Mouse (Mus musculus): ENCODE data around the gene Gpr149. TPM values are rescaled to one million over a fixed set of nuclear protein-coding genes. Genes with fewer than 3 reads are reported as not detected.
A peak's percentile ranks its signal among the peaks of the same experiment; 100 is the strongest.

The Gpr149 gene
- total RNA-seq (2021) = not detected
- long read RNA-seq, experiment 1 = 0 reads
- long read RNA-seq, experiment 2 = 0 reads

GRCm38 (mm10) chr3:62604973-62605372 is at the start of gene Gpr149:
Gene Gpr149 (minus strand): TSS chr3:62605140.
- DNase-seq (ENCODE audit: low spot score in 2 of 2) = no peak

GRCm38 (mm10) chr3:62650551-62650950 is 45.6 kb upstream of the Gpr149 start:
- DNase-seq (ENCODE audit: low spot score in 2 of 2) = no peak

DNA sequence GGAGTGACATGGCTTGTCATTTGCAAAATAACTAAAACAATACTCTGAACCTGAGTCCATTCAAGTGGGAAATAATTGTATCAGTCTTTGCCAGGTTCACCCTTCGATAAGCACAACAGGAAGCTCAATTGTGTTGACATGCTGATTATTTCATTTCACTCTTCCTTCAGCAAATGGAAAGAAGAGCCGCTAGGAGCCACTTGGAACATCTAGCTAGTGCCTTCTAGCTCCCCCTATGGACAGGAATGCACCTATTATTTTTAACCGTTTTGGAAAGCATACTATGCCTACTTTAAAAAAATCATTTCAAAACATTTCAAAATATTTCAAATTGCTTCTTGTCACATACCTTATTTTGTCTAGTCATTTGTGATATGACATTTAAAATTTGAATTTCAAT is 5.9 kb upstream of the Gpr149 start:
- no peak for DNase-seq (ENCODE audit: low spot score in 2 of 2)

DNA sequence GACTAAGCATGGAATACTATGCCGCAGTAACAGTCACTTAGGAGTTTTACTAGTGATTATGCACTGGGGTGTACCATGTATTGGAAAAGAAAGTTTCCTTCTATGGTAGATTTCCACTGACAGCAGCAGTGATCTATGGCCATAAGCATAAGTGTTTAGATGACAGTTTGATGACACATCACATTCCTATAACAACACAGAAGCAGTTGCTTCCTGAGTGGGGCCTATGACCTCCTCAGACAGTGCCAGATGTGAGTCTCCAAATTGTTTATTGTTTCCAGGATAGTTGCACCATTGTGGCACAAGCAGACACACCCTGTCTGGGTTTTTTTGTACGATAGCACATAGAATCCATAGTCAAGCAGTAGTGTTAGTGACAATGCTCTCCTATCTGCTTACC is 991 bp upstream of the Gpr149 start:
- DNase-seq (ENCODE audit: low spot score in 2 of 2) = no peak

GRCm38 (mm10) chr3:62604047-62604391 is 921 bp downstream of the Gpr149 start:
- DNase-seq (ENCODE audit: low spot score in 2 of 2) = no peak

GRCm38 (mm10) chr3:62603231-62604046 is 1.5 kb downstream of the Gpr149 start:
- no peak for DNase-seq (ENCODE audit: low spot score in 2 of 2)

GRCm38 (mm10) chr3:62602466-62602865 is 2.5 kb downstream of the Gpr149 start:
- DNase-seq (ENCODE audit: low spot score in 2 of 2) = no peak

DNA sequence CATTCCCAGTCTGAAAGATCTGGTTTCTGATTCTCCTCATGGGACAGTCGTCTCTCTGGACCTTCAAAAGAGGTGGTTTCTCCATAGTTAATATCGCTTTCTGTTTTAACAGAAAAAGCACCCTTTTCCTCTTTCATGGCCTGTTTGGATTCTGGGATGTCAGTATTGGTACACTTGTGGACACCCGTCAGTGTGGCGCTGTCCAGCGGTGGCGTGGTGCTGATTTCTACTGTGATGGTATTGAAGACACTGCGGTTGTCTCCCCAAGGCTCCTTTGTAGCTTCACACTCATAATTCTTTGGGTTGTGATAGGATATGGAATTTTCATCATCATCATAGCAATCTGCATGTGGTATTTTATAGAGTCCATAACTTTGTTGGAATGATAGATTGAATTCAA is 10.1 kb downstream of the Gpr149 start:
- DNase-seq (ENCODE audit: low spot score in 2 of 2) = no peak

- DNase-seq (ENCODE audit: low spot score in 2 of 2) = no peak
Measured at GRCm38 (mm10) chr3:62585072-62585471, 19.9 kb downstream of the Gpr149 start.

DNA sequence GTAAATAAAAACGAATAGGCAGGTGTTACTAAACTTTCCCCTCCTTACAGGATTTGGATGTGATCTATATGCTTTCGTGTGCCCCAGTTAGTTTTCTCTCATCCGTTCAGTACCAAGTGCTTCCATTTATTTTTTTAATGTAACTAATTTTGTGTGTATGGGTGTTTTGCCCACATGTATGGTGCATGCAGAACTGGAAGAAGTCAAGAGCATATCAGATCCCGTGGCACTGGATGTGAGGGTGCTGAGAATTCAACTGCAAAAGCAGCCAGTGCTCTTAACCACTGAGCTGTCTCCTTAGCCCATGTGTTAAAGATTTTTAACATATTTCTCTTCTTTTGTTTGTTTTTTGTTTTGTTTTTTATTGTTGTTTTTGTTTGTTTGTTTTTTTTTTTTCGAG is 77.3 kb downstream of the Gpr149 start:
- DNase-seq (ENCODE audit: low spot score in 2 of 2) = no peak

- DNase-seq (ENCODE audit: low spot score in 2 of 2) = no peak
Measured at GRCm38 (mm10) chr3:62527160-62527559, 77.8 kb downstream of the Gpr149 start.

- no peak for DNase-seq (ENCODE audit: low spot score in 2 of 2)
Measured at GRCm38 (mm10) chr3:62507206-62507647, 97.7 kb downstream of the Gpr149 start.

DNA sequence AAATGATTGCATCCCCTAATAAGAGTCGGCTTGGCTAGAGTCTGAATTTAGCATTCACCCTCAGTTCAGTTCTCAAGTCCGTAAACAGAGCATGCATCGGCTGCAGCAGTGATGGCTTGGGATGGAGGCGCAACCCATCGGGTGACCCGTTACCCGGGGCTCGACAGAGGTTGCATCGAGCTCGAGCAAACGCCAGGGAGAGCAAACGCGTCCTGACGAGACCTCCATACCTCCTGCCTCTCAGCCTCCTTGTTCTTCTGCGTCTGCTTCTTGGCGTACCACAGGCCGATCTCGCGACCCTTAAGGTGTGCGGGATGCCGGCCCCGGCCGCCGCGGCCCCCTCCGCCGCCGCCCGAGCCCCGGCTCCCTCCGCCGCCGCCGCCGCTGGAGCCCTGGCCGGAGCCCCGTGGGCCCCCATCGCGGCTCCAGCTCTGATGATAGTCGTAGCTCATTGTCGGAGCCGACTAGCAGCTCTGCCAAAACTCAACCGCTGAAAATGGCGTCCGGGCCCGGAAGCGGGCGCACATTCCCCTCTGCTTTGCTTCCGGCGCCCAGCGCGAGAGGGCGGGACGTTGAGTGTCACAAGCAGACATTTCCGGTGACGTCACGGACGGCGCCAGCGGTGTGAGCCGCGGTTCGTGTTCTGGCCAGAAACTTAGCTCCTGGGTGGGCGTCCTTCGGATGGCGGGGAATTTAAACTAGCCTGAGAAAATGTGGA is 98.3 kb downstream of the Gpr149 start, which contains the start of gene Dhx36:
TSS of gene Dhx36 (minus strand) at position 517 of the 718 bp plus-strand sequence.
- peak; percentile 97 to 98 for DNase-seq (ENCODE audit: low spot score in 2 of 2)

DNA sequence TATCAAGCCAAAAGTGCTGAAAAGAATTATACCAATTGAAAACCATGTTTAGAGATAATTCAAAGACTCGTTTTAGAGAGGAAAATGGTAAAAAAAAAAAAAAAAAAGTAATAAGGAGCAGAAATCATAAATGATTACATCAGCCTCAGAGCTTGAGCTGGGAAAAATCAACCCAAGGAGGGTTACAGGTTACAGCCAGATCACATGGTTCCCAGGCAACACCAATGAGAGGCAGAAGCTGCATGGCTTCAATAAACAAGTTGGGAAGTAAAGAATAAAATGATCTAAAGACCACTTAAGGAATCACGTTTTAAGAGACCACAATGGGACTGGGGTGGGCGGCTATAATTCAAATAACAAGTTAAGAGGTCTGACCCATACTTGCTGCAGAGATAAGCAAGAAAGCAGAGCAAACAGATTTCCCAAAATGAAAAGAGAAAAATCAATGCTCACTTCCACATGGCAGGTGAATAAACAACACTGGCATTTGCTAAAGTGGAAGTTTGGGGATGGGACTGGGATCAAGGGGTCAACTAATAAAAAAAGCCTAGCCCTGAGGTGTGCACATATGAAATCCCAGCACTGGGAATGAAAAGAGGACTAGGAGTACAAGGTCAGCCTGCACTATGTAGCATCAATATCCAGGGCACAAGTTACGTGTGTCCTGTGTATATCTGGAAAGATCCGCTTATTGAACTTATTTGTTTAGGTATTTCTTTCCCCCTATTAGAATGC is 99.6 kb downstream of the Gpr149 start:
- DNase-seq (ENCODE audit: low spot score in 2 of 2) = no peak

GRCm38 (mm10) chr3:62499327-62499726 is 105.6 kb downstream of the Gpr149 start:
- no peak for DNase-seq (ENCODE audit: low spot score in 2 of 2)

DNA sequence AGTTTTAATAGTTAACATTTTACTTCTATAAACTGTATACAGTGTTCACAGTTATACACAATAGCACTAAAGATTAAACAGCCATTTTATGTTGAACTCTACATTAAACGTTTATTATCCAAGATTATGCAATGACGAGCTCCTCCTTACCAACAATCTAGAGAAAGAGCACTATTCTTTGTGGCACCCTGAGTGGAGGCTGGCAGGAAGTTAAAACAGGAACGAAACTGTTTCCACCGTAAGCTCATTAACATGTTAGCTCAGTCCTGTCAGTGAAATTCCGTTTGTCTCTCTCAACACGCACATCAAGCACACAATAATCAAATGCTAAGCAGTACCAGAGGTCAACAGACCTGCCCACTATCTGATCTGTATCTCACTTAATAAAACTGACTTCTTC is 112.4 kb downstream of the Gpr149 start:
- DNase-seq (ENCODE audit: low spot score in 2 of 2) = no peak

DNA sequence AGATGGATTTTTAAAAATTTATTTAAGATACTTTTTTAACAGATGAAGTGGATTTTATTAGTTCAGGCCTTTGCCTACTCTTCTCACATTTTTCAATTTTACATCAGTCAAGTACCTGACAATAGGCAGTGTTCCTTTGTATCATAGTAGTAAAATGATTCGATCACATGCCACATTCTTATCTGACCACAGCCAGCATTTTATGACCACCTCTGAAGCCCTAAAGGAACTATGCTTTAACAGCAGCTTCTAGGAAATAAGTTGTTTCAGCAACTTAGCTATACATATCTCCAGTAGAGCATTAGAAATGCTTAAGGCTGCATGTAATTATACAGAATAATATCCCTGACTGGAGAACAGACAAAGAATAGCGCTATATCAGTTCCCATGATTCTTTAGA is 120.6 kb downstream of the Gpr149 start:
- no peak for DNase-seq (ENCODE audit: low spot score in 2 of 2)
